Mouse (Mus musculus): ENCODE data around the gene Rnf111. TPM values are rescaled to one million over a fixed set of nuclear protein-coding genes. Genes with fewer than 3 reads are reported as not detected.

Gene Rnf111
- polyA plus RNA-seq, 1 experiment from 2014 or later, result 29.1 TPM

- Histone ChIP-seq H3K9me3 (no peaks in the 10 kb centered on the region), H3K9ac (no peak overlapping the region), H3K36me3 (no peaks in the 10 kb centered on the region), H3K27ac (no peak overlapping the region), H3K27me3 (no peaks in the 10 kb centered on the region), H3K4me3 (no peak overlapping the region), H3K4me2 (replicated peaks) (no peak overlapping the region), H3K4me1 (no peaks in the 10 kb centered on the region)
- WGBS, result 92% methylated on average over 3 of the region's 3 CpGs
- no peak for ATAC-seq (ENCODE audit: low FRiP score, low read depth)
These were observed 20.3 kb upstream of the Rnf111 start for GRCm38 (mm10) chr9:70523813-70524212.

DNA sequence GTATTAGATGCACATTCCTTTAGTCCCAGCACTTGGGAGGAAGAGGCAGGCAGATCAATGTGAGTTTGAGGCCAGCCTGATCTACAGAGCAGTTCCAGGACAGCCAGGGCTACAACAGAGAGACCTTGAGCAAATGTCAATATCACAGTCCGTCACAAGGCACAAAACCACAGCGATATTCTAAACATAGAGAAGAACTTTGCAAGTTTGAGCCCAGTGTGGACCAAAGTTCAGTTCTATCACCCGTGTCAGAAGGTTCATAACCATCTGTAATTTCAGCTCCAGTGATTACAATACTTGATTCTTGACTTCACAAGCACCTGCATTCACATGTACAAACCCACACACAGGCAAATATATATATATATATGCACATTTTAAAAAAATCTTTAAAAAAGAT is 17.1 kb upstream of the Rnf111 start:
- Histone ChIP-seq H3K4me3 (no peak overlapping the region), H3K9me3 (no peaks in the 10 kb centered on the region), H3K4me1 (no peaks in the 10 kb centered on the region), H3K36me3 (no peaks in the 10 kb centered on the region), H3K9ac (no peak overlapping the region), H3K4me2 (replicated peaks) (no peak overlapping the region), H3K27me3 (no peaks in the 10 kb centered on the region), H3K27ac (no peak overlapping the region)
- WGBS, result 87% methylated on average over 3 of the region's 3 CpGs
- no peak for ATAC-seq (ENCODE audit: low FRiP score, low read depth)

DNA sequence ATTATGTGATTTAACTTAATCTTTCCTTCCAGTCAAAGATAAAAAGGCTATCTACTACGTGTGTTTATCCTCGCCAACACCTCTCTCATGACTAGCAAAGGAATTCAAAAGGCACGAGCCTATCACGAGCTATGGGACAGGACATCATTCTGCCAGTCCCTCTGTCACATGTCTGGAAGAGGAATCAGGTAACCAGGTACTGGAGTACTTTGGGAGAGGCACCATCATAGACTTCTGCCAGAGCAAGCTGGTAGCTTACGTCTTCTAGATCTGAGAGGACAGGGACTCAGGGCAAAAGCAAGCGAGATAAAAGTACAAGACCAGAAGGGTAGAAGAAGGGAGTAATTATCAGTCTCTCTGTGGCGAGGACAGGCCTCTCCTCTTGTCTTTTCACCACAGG is 8.2 kb upstream of the Rnf111 start:
- H3K9me3 ChIP-seq, result no peaks in the 10 kb centered on the region
- H3K9ac ChIP-seq, result no peak overlapping the region
- H3K27ac ChIP-seq, result no peak overlapping the region
- H3K4me2 ChIP-seq (replicated peaks), result no peak overlapping the region
- no peak for ATAC-seq (ENCODE audit: low FRiP score, low read depth)
- H3K4me3 ChIP-seq, result no peak overlapping the region
- 79% methylated on average over 7 of the region's 7 CpGs for WGBS
- no peaks in the 10 kb centered on the region for H3K36me3 ChIP-seq
- no peaks in the 10 kb centered on the region for H3K4me1 ChIP-seq
- H3K27me3 ChIP-seq, result no peaks in the 10 kb centered on the region

GRCm38 (mm10) chr9:70510998-70511583 is 7.6 kb upstream of the Rnf111 start:
- Histone ChIP-seq H3K27me3 (no peaks in the 10 kb centered on the region), H3K9me3 (no peaks in the 10 kb centered on the region), H3K36me3 (no peaks in the 10 kb centered on the region), H3K4me3 (no peak overlapping the region), H3K4me1 (no peaks in the 10 kb centered on the region), H3K4me2 (replicated peaks) (no peak overlapping the region), H3K27ac (no peak overlapping the region), H3K9ac (no peak overlapping the region)
- no peak for ATAC-seq (ENCODE audit: low FRiP score, low read depth)
- WGBS, result 63% methylated on average over 10 of the region's 10 CpGs

- no peaks in the 10 kb centered on the region for H3K9me3 ChIP-seq
- no peaks in the 10 kb centered on the region for H3K36me3 ChIP-seq
- no peak overlapping the region for H3K27ac ChIP-seq
- H3K9ac ChIP-seq, result no peak overlapping the region
- H3K4me3 ChIP-seq, result no peak overlapping the region
- WGBS, result 71% methylated on average over 4 of the region's 4 CpGs
- ATAC-seq (ENCODE audit: low FRiP score, low read depth), result no peak
- no peaks in the 10 kb centered on the region for H3K27me3 ChIP-seq
- H3K4me2 ChIP-seq (replicated peaks), result no peak overlapping the region
- H3K4me1 ChIP-seq, result no peaks in the 10 kb centered on the region
These were observed 6.5 kb upstream of the Rnf111 start for GRCm38 (mm10) chr9:70509906-70510525.

- Histone ChIP-seq H3K4me1 (peaks cover 10% of the 10 kb centered on the region), H3K27me3 (no peaks in the 10 kb centered on the region), H3K36me3 (no peaks in the 10 kb centered on the region), H3K9ac (no peak overlapping the region), H3K4me3 (no peak overlapping the region), H3K27ac (no peak overlapping the region), H3K4me2 (replicated peaks) (no peak overlapping the region), H3K9me3 (no peaks in the 10 kb centered on the region)
- no peak for ATAC-seq (ENCODE audit: low FRiP score, low read depth)
- 83% methylated on average over 8 of the region's 8 CpGs for WGBS
These were observed 3.3 kb upstream of the Rnf111 start for GRCm38 (mm10) chr9:70506787-70507186.

- H3K9me3 ChIP-seq, result no peaks in the 10 kb centered on the region
- 76% methylated on average over 2 of the region's 2 CpGs for WGBS
These were observed 2.7 kb upstream of the Rnf111 start for GRCm38 (mm10) chr9:70506186-70506585.

GRCm38 (mm10) chr9:70503015-70503603 is 416 bp downstream of the Rnf111 start:
- Histone ChIP-seq H3K36me3 (peaks cover 11% of the 10 kb centered on the region; the same call in 1 of the 2 replicates), H3K27me3 (no peaks in the 10 kb centered on the region), H3K4me3 (peak overlapping the region; percentile 98), H3K4me1 (peaks cover 10% of the 10 kb centered on the region), H3K27ac (peak overlapping the region; percentile 98), H3K4me2 (replicated peaks) (peak overlapping the region; percentile 68), H3K9ac (peak overlapping the region; percentile 97), H3K9me3 (no peaks in the 10 kb centered on the region)
- WGBS, result under 1% methylated on average over 54 of the region's 70 CpGs
- ATAC-seq (ENCODE audit: low FRiP score, low read depth), result peak; percentile 87

More at GRCm38 (mm10) chr9:70506186-70506585, 2.7 kb upstream of the Rnf111 start:
- H3K36me3 ChIP-seq, result no peaks in the 10 kb centered on the region
- no peak overlapping the region for H3K4me3 ChIP-seq
- peaks cover 10% of the 10 kb centered on the region for H3K4me1 ChIP-seq
- H3K9ac ChIP-seq, result no peak overlapping the region
- no peaks in the 10 kb centered on the region for H3K27me3 ChIP-seq
- no peak for ATAC-seq (ENCODE audit: low FRiP score, low read depth)
- H3K27ac ChIP-seq, result no peak overlapping the region
- H3K4me2 ChIP-seq (replicated peaks), result no peak overlapping the region

- H3K36me3 ChIP-seq, result peaks cover 14% of the 10 kb centered on the region; the same call in 1 of the 2 replicates
- H3K9ac ChIP-seq, result peak overlapping the region; percentile 97
- ATAC-seq (ENCODE audit: low FRiP score, low read depth), result no peak
- H3K4me3 ChIP-seq, result peak overlapping the region; percentile 98
- H3K9me3 ChIP-seq, result no peaks in the 10 kb centered on the region
- H3K4me2 ChIP-seq (replicated peaks), result peak overlapping the region; percentile 68
- no peak overlapping the region for H3K27ac ChIP-seq
- 40% methylated on average over 10 of the region's 10 CpGs for WGBS
- H3K4me1 ChIP-seq, result peaks cover 10% of the 10 kb centered on the region
- no peaks in the 10 kb centered on the region for H3K27me3 ChIP-seq
These were observed 1.1 kb downstream of the Rnf111 start for GRCm38 (mm10) chr9:70502284-70503014.

GRCm38 (mm10) chr9:70496990-70497389 is 6.5 kb downstream of the Rnf111 start:
- Histone ChIP-seq H3K36me3 (peaks cover 24% of the 10 kb centered on the region), H3K4me2 (replicated peaks) (no peak overlapping the region), H3K4me1 (no peaks in the 10 kb centered on the region), H3K9ac (no peak overlapping the region), H3K27ac (no peak overlapping the region), H3K4me3 (no peak overlapping the region), H3K9me3 (no peaks in the 10 kb centered on the region), H3K27me3 (no peaks in the 10 kb centered on the region)
- ATAC-seq (ENCODE audit: low FRiP score, low read depth), result no peak

DNA sequence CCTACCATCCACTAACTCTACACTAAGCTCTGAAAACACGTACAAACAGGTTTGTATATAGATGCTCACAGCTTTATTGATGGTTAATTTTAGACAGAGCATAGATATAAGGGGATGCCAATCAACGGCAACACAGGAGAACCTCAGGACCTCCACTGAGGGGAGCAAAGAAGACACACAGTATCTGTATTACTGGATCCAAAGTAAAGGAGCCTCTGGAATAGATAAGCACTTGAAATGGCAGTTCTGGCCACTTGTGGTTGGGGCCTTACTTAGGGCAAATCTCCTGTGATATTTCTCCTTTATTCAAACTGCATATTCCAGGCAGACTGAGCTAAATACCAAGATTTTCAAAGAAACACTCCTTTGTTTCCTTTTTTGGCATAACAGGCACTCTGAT is 10.5 kb downstream of the Rnf111 start:
- Histone ChIP-seq H3K27ac (no peak overlapping the region), H3K4me1 (no peaks in the 10 kb centered on the region), H3K9ac (no peak overlapping the region), H3K4me3 (no peak overlapping the region), H3K36me3 (peaks cover 18% of the 10 kb centered on the region), H3K9me3 (no peaks in the 10 kb centered on the region), H3K4me2 (replicated peaks) (no peak overlapping the region), H3K27me3 (no peaks in the 10 kb centered on the region)
- WGBS, result 89% methylated on average over 2 of the region's 2 CpGs
- no peak for ATAC-seq (ENCODE audit: low FRiP score, low read depth)

DNA sequence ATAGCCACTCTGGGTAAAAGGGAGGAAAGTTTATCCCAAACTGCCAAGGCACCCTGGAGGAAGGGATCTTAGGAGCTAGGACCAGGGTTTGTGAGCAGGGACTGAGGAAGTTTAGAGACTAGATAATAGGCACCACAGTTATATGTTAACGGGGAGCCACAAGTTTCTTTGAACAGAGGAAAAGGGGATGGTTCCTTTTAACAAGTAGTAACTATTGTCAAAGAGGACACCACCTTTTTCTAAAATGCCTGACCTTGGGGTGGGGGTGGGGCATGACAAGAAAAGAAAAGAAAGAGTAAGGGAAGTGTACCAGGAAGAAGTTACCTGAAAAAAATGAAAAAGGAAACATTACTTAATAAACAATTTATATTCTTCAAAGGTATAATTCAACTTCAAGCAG is 12.3 kb downstream of the Rnf111 start:
- H3K27ac ChIP-seq, result no peak overlapping the region
- no peaks in the 10 kb centered on the region for H3K27me3 ChIP-seq
- WGBS, result 92% methylated on average over 1 of the region's 1 CpGs
- no peak overlapping the region for H3K9ac ChIP-seq
- no peak overlapping the region for H3K4me3 ChIP-seq
- H3K4me1 ChIP-seq, result no peaks in the 10 kb centered on the region
- no peaks in the 10 kb centered on the region for H3K9me3 ChIP-seq
- H3K4me2 ChIP-seq (replicated peaks), result no peak overlapping the region
- H3K36me3 ChIP-seq, result peaks cover 12% of the 10 kb centered on the region
- ATAC-seq (ENCODE audit: low FRiP score, low read depth), result no peak
